Mouse (Mus musculus) liver, embryonic 16.5 days (tissue): Measurements from ENCODE around the gene Plcb4. TPM values are rescaled to one million over a fixed set of nuclear protein-coding genes. Genes with fewer than 3 reads are reported as not detected.

Experiments used
- ATAC-seq: fragments of 200-750 bp; cut with Nextera tagmentation; 2 replicates; pipeline ENCODE4 v1.8.0; 2017; ENCODE audit warnings: low read depth, mild to moderate bottlenecking, moderate number of reproducible peaks, moderate library complexity
- H3K27ac ChIP-seq: fragments of 300-500 bp; sonication (generic); 2 replicates; pipeline ENCODE4 v1.5.1; 2014; ENCODE audit warnings: mild to moderate bottlenecking, low read length
- H3K27me3 ChIP-seq: fragments of 300-500 bp; sonication (generic); 2 replicates; pipeline ENCODE4 v1.6.1; 2014; ENCODE audit warnings: low read depth, low read length, mixed read lengths; ENCODE audit not compliant: control insufficient read depth, insufficient read depth
- H3K36me3 ChIP-seq: fragments of 300-500 bp; sonication (generic); 2 replicates; pipeline ENCODE4 v1.6.1; 2014; ENCODE audit warnings: mild to moderate bottlenecking; ENCODE audit not compliant: control insufficient read depth, insufficient read depth
- H3K4me1 ChIP-seq: fragments of 300-500 bp; sonication (generic); 2 replicates; pipeline ENCODE4 v1.6.1; 2014; ENCODE audit warnings: low read depth, low read length, mixed read lengths; ENCODE audit not compliant: control insufficient read depth
- H3K4me2 ChIP-seq: fragments of 300-500 bp; sonication (generic); 2 replicates; pipeline ENCODE4 v1.6.1; 2014; ENCODE audit warnings: low read depth, low read length, mixed read lengths
- H3K4me3 ChIP-seq: fragments of 300-500 bp; sonication (generic); 2 replicates; pipeline ENCODE4 v1.5.1; 2014; ENCODE audit warnings: low read depth, mild to moderate bottlenecking, low read length
- H3K9ac ChIP-seq: fragments of 300-500 bp; sonication (generic); 2 replicates; pipeline ENCODE4 v1.6.1; 2014; ENCODE audit warnings: low read depth, low read length
- H3K9me3 ChIP-seq: fragments of 300-500 bp; sonication (generic); replicated peaks from 2 replicates; pipeline ENCODE4 v1.6.1; 2016; ENCODE audit warnings: low read length; ENCODE audit not compliant: control insufficient read depth
- WGBS: fragments of 180-500 bp; shearing (Covaris S2); extraction: QIAGEN DNeasy Blood & Tissue Kit; methylation state at CpG from one replicate; pipeline ENCODE4 v1.1.7; 2014; ENCODE audit not compliant: insufficient replicate concordance; 5-methylcytosine and 5-hydroxymethylcytosine counted together
- polyA plus RNA-seq: library from polyadenylated mRNA; unstranded; fragments of >200 nt; fragmentation: Nextera tagmentation; extraction: Ambion mirVana; gene quantifications from 2 replicates; pipeline ENCODE4 v1.2.1, GENCODE M21; 2015

Plcb4 gene
- polyA plus RNA-seq, 1 experiment from 2014 or later = 2.3 TPM

- Histone ChIP-seq H3K4me3 (no peak overlapping the region), H3K9me3 (no peaks in the 10 kb centered on the region), H3K27ac (no peak overlapping the region), H3K4me2 (no peak overlapping the region), H3K27me3 (no peaks in the 10 kb centered on the region), H3K4me1 (no peaks in the 10 kb centered on the region; the same call in 1 of the 2 replicates), H3K9ac (no peak overlapping the region), H3K36me3 (no peaks in the 10 kb centered on the region)
- no peak for ATAC-seq
- WGBS = 61% methylated on average over 6 of the region's 6 CpGs
Observed at GRCm38 (mm10) chr2:135885607-135886006, 226.8 kb downstream of the Plcb4 start.

DNA sequence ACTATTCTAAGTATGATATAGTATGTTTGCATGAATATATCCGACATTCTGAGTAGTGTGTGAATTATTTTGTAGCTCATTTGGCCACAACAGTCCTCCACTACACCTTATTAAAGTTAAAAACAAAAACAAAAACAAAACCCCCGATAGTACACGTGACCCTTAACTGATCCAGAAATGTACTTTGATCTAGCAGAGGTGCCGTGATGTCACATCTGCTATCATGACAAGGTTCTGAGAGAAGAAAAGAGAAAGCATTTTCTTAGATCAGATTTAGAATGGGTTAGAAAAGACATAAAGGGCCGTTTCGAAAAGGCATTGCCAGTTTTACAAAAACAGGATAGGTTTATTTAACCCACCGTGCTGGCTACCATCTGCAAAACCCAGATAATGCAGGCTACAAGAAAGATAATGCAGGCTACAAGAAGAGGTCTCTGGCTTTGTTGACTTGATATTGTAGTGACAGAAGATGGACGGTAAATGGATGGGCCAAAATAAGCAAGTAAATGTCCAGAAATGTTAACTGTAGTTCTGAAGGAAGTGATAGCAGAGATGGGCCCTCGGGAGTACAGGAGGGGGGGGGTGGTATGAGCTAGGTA is 227.4 kb downstream of the Plcb4 start:
- no peak overlapping the region for H3K4me3 ChIP-seq

DNA sequence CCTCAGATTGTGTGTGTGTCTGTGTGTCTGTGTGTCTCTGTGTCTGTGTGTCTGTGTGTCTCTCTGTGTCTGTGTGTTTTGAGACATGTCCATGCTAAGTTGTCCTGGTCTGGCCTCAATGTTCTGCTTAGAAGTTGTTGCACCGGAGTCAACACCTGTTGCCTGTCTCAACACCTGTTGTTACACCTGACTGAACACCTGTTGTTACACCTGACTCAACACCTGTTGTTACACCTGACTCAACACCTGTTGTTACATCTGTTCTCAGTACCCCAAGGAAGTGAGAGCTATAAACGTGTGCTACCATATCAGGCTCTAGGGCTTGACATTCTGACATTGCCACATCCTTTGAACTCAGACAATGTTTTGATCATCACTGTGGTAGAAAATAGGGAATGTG is 229.0 kb downstream of the Plcb4 start:
- Histone ChIP-seq H3K27me3 (no peaks in the 10 kb centered on the region), H3K4me3 (no peak overlapping the region), H3K9me3 (no peaks in the 10 kb centered on the region), H3K4me1 (no peaks in the 10 kb centered on the region; the same call in 1 of the 2 replicates), H3K36me3 (no peaks in the 10 kb centered on the region), H3K4me2 (no peak overlapping the region), H3K27ac (no peak overlapping the region), H3K9ac (no peak overlapping the region)
- 53% methylated on average over 2 of the region's 2 CpGs for WGBS
- ATAC-seq = no peak

More for the DNA sequence above, 227.4 kb downstream of the Plcb4 start:
- H3K27me3 ChIP-seq = no peaks in the 10 kb centered on the region
- no peaks in the 10 kb centered on the region; the same call in 1 of the 2 replicates for H3K4me1 ChIP-seq
- H3K4me2 ChIP-seq = no peak overlapping the region; the same call in 1 of the 2 replicates
- ATAC-seq = no peak
- H3K9ac ChIP-seq = no peak overlapping the region
- H3K36me3 ChIP-seq = no peaks in the 10 kb centered on the region
- H3K27ac ChIP-seq = no peak overlapping the region
- no peaks in the 10 kb centered on the region for H3K9me3 ChIP-seq
- 39% methylated on average over 9 of the region's 9 CpGs for WGBS

DNA sequence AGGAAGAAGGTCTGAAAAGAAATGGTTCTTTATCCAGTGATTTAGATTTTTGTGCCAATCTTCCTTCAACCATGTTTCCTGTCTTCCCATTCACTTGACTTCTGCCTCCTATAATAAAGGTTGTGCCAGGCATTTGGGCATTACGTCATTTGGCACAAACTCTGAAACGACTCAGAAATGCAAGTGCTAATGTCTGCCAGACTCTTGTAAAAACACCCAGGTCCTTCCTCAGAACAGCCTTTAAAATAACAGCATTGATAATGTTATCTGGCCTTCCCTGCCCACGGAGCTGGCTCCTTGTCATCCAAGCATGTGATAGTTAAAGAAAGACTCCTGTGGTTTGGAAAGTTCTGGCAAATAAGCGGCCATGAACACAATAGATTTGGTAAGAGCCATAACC is 229.4 kb downstream of the Plcb4 start:
- Histone ChIP-seq H3K4me2 (no peak overlapping the region), H3K9ac (no peak overlapping the region), H3K4me3 (no peak overlapping the region), H3K27ac (no peak overlapping the region), H3K36me3 (no peaks in the 10 kb centered on the region), H3K4me1 (no peaks in the 10 kb centered on the region; the same call in 1 of the 2 replicates), H3K9me3 (no peaks in the 10 kb centered on the region), H3K27me3 (no peaks in the 10 kb centered on the region)
- 28% methylated on average over 4 of the region's 4 CpGs for WGBS
- ATAC-seq = no peak

DNA sequence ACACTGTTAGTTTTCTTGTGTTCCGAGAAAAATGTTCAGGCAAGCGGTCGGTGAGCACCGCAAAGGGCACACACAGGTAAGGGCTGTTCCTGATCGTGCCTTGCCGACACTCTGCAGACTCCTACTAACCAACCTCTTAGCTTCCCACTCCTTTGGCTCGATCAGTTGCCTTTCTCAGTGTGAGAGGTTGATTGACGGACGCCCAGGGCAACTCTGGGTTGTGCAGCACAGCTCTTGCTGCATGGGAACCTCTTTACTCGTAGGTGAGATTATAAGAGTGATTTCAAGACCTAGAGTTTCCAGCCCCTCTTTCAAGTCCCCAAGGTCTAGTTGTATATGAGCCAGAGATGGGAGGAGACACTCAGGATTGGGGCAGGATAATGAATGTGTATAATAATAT is 230.0 kb downstream of the Plcb4 start:
- Histone ChIP-seq H3K27me3 (no peaks in the 10 kb centered on the region), H3K9me3 (no peaks in the 10 kb centered on the region), H3K4me1 (no peaks in the 10 kb centered on the region; the same call in 1 of the 2 replicates), H3K4me3 (no peak overlapping the region), H3K27ac (no peak overlapping the region), H3K4me2 (no peak overlapping the region), H3K9ac (no peak overlapping the region), H3K36me3 (no peaks in the 10 kb centered on the region)
- no peak for ATAC-seq
- WGBS = 73% methylated on average over 10 of the region's 10 CpGs

GRCm38 (mm10) chr2:135890083-135890482 is 231.3 kb downstream of the Plcb4 start:
- WGBS = 44% methylated on average over 1 of the region's 1 CpGs
- Histone ChIP-seq H3K36me3 (no peaks in the 10 kb centered on the region), H3K4me1 (no peaks in the 10 kb centered on the region; the same call in 1 of the 2 replicates), H3K9me3 (no peaks in the 10 kb centered on the region), H3K4me2 (no peak overlapping the region), H3K27ac (no peak overlapping the region), H3K9ac (no peak overlapping the region), H3K4me3 (no peak overlapping the region), H3K27me3 (no peaks in the 10 kb centered on the region)
- ATAC-seq = no peak

DNA sequence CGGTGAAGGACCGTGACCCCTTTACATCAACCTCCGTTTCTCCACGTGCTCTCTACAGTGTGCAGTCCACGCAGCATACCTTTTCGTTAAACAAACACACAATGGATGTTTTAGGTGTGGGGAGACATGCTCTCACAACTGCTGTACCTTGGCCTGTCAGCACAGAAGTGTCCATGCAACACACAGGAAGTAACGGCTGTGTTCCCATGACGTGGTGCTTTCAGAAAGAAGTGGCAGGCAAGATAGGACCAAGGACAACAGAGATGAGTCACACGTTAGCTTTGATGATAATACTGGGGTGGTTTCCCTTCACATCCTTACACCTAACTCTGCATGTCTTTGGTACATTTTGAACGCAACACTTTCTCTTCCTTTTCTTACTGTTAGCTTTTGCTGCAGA is 232.3 kb downstream of the Plcb4 start:
- H3K36me3 ChIP-seq = no peaks in the 10 kb centered on the region
- WGBS = 56% methylated on average over 10 of the region's 10 CpGs
- no peaks in the 10 kb centered on the region for H3K27me3 ChIP-seq
- H3K4me1 ChIP-seq = no peaks in the 10 kb centered on the region; the same call in 1 of the 2 replicates
- no peak overlapping the region for H3K9ac ChIP-seq
- H3K4me3 ChIP-seq = no peak overlapping the region
- no peaks in the 10 kb centered on the region for H3K9me3 ChIP-seq
- H3K27ac ChIP-seq = no peak overlapping the region
- H3K4me2 ChIP-seq = no peak overlapping the region
- peak; percentile 45; the same call in 1 of the 2 replicates for ATAC-seq

- WGBS = 61% methylated on average over 5 of the region's 5 CpGs
- H3K4me3 ChIP-seq = no peak overlapping the region
- H3K4me2 ChIP-seq = no peak overlapping the region
- no peaks in the 10 kb centered on the region for H3K36me3 ChIP-seq
- H3K9me3 ChIP-seq = no peaks in the 10 kb centered on the region
- no peak for ATAC-seq
- H3K27me3 ChIP-seq = no peaks in the 10 kb centered on the region
- no peaks in the 10 kb centered on the region for H3K4me1 ChIP-seq
- no peak overlapping the region for H3K27ac ChIP-seq
- H3K9ac ChIP-seq = no peak overlapping the region
Observed at GRCm38 (mm10) chr2:135891686-135892085, 232.9 kb downstream of the Plcb4 start.

GRCm38 (mm10) chr2:135894582-135894981 is 235.8 kb downstream of the Plcb4 start:
- no peak for ATAC-seq
- Histone ChIP-seq H3K4me2 (no peak overlapping the region), H3K27ac (no peak overlapping the region), H3K27me3 (no peaks in the 10 kb centered on the region), H3K36me3 (no peaks in the 10 kb centered on the region), H3K4me1 (no peaks in the 10 kb centered on the region), H3K9ac (no peak overlapping the region), H3K9me3 (no peaks in the 10 kb centered on the region), H3K4me3 (no peak overlapping the region)
- 57% methylated on average over 2 of the region's 2 CpGs for WGBS
